Mouse (Mus musculus): ENCODE measurements around the gene Taok1. TPM values are rescaled to one million over a fixed set of nuclear protein-coding genes. Genes with fewer than 3 reads are reported as not detected.

The Taok1 gene
- polyA plus RNA-seq, 1 experiment from 2014 or later: 20.3 TPM

DNA sequence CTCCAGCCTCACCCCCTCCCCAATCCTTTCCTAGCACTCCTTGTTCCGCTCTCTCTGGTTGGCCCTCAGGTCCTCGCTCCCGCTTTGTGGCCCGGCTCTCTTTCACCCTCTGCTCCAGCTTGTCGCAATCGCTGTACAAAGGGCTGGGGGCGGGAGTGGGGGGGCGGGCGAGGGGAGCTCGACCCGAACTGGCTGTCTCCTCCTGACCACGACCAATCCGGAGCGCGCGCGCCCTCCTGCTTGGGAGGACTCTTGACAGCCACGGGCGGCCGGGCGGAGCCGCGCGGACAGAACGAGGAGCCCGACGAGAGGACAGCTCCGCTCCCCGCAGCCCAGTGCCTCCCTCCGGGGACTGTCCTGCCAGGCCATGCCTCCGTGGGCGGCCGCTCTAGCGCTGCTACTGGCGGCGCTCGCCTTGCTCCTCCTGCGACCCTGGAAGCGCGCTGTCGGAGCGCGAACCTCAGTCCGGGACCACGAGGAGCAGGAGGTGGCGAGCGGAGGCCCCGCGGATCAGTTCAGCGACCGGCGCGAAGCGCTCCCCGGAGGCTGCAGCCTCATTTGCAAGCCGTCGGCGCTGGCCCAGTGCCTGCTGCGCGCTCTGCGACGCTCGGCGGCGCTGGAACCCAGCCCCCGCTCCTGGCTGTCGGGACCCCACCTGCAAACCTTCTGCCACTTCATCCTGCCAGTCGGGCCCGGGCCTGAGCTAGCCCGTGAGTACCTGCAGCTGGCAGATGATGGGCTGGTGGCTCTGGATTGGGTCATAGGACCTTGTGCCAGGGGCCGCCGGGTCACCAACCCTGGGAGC, 92.6 kb downstream of the Taok1 start, which contains the start of gene Abhd15:
Abhd15 (plus strand) TSS at position 290 of the 805 bp plus-strand sequence.
- H3K27ac ChIP-seq (replicated peaks): no peak within 1 kb of the TSS
- no peaks in the 10 kb centered on the region for H3K36me3 ChIP-seq
- H3K4me1 ChIP-seq (replicated peaks): peaks cover 37% of the 10 kb centered on the region
- peak within 1 kb of the TSS; percentile 52 for H3K4me3 ChIP-seq
- H3K9me3 ChIP-seq: no peaks in the 10 kb centered on the region
- peak; percentile 63 for ATAC-seq (ENCODE audit: low FRiP score, low read depth)
- peak within 1 kb of the TSS; percentile 39 for H3K9ac ChIP-seq
- 1% methylated on average over 62 of the region's 72 CpGs for WGBS
- peak within 1 kb of the TSS; percentile 96 for H3K4me2 ChIP-seq
- H3K27me3 ChIP-seq: peaks cover 15% of the 10 kb centered on the region; the same call in 1 of the 2 replicates

- peaks cover 15% of the 10 kb centered on the region; the same call in 1 of the 2 replicates for H3K27me3 ChIP-seq
- H3K4me1 ChIP-seq (replicated peaks): peaks cover 37% of the 10 kb centered on the region
- no peak for ATAC-seq (ENCODE audit: low FRiP score, low read depth)
- 9% methylated on average over 19 of the region's 19 CpGs for WGBS
- no peaks in the 10 kb centered on the region for H3K9me3 ChIP-seq
- peak overlapping the region; percentile 96 for H3K4me2 ChIP-seq
- H3K4me3 ChIP-seq: peak overlapping the region; percentile 52
- H3K36me3 ChIP-seq: no peaks in the 10 kb centered on the region
- H3K9ac ChIP-seq: 0 out of 2 replicates have a peak overlapping the region, but pooled peaks have one; percentile 39
- no peak overlapping the region for H3K27ac ChIP-seq (replicated peaks)
Measured at GRCm38 (mm10) chr11:77514281-77514831, 93.3 kb downstream of the Taok1 start.

DNA sequence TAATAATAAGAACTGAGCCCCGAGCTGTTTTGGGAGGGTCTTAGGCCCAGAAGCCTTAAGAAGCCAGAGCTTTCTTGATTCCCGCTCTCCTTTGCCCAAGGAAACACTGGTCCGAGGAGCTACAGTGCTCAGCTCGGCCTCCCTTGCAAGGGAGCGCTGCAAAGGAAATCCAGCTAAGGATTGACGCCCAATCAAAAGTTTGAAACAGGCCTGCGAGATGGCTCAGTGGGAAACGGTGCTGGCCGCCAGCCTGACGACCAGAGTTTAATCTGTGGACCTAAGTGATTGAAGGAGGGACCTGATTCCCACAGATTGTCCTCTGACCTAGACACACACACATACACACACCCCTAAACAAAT, 93.8 kb downstream of the Taok1 start:
- peaks cover 15% of the 10 kb centered on the region; the same call in 1 of the 2 replicates for H3K27me3 ChIP-seq
- peaks cover 37% of the 10 kb centered on the region for H3K4me1 ChIP-seq (replicated peaks)
- H3K4me2 ChIP-seq: peak overlapping the region; percentile 96
- H3K27ac ChIP-seq (replicated peaks): 0 out of 2 replicates have a peak overlapping the region, but pooled peaks have one; percentile 17
- H3K36me3 ChIP-seq: no peaks in the 10 kb centered on the region
- whole genome bisulfite sequencing: 8% methylated on average over 10 of the region's 10 CpGs
- 0 out of 2 replicates have a peak overlapping the region, but pooled peaks have one; percentile 17 for H3K9ac ChIP-seq
- H3K9me3 ChIP-seq: no peaks in the 10 kb centered on the region
- peak overlapping the region; percentile 76 for H3K4me3 ChIP-seq
- no peak for ATAC-seq (ENCODE audit: low FRiP score, low read depth)

DNA sequence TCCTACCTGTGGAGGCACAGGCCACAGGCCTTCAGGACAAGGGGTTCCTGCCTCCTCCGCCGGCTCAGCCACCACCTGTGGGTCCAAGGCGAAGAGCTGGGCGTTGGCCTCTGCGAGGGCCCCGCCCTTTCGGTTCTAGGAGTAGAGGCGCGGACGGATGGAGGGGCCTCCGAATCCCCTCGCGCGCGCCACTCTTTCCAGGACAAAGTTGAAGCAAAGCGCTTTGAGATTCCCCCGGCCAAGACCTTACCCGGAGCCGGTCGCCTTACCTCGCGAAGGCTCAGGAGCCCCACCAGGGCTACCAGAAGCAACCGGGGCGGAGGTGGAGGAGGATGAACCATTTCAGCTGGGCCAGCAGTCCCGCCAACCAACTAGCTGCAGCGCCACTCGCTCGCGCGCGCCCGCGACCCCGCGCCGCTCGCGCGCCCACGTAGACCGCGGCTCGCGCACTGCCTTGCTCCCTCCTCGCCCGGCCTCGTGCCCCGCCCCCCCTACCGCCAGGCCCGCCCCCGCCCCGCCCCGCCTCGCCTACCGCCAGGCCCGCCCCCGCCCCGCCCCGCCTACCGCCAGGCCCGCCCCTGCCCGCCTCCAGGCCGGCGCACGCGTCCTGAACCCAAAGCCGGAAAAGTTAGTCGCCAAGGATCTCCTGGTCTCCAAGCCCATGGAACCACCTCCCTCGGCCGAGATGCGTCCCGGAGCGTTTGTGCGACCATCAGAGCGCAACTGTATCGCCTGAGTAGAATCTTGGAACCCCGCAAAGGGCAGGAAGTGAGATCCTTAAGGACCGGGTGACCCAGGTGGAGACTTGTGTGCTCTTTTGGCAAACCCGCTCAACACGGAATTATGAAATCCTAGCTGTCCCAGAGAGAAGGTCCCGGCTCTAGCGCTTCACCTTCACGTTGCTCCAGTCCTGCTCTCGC, 94.5 kb downstream of the Taok1 start:
- Histone ChIP-seq H3K4me2 (peak overlapping the region; percentile 96), H3K9ac (peak overlapping the region; percentile 53), H3K4me1 (replicated peaks) (peaks cover 42% of the 10 kb centered on the region), H3K9me3 (no peaks in the 10 kb centered on the region), H3K36me3 (no peaks in the 10 kb centered on the region), H3K4me3 (peak overlapping the region; percentile 76), H3K27ac (replicated peaks) (0 out of 2 replicates have a peak overlapping the region, but pooled peaks have one; percentile 31), H3K27me3 (peaks cover 15% of the 10 kb centered on the region; the same call in 1 of the 2 replicates)
- peak; percentile 75 for ATAC-seq (ENCODE audit: low FRiP score, low read depth)
- WGBS: under 1% methylated on average over 70 of the region's 84 CpGs

GRCm38 (mm10) chr11:77511336-77511735, 96.3 kb downstream of the Taok1 start:
- 81% methylated on average over 5 of the region's 5 CpGs for WGBS
- H3K4me3 ChIP-seq: no peak overlapping the region
- no peaks in the 10 kb centered on the region for H3K9me3 ChIP-seq
- H3K9ac ChIP-seq: no peak overlapping the region
- H3K36me3 ChIP-seq: peaks cover 11% of the 10 kb centered on the region; the same call in 1 of the 2 replicates
- H3K4me2 ChIP-seq: no peak overlapping the region
- peaks cover 14% of the 10 kb centered on the region; the same call in 1 of the 2 replicates for H3K27me3 ChIP-seq
- no peak for ATAC-seq (ENCODE audit: low FRiP score, low read depth)
- H3K27ac ChIP-seq (replicated peaks): no peak overlapping the region
- H3K4me1 ChIP-seq (replicated peaks): peaks cover 45% of the 10 kb centered on the region

DNA sequence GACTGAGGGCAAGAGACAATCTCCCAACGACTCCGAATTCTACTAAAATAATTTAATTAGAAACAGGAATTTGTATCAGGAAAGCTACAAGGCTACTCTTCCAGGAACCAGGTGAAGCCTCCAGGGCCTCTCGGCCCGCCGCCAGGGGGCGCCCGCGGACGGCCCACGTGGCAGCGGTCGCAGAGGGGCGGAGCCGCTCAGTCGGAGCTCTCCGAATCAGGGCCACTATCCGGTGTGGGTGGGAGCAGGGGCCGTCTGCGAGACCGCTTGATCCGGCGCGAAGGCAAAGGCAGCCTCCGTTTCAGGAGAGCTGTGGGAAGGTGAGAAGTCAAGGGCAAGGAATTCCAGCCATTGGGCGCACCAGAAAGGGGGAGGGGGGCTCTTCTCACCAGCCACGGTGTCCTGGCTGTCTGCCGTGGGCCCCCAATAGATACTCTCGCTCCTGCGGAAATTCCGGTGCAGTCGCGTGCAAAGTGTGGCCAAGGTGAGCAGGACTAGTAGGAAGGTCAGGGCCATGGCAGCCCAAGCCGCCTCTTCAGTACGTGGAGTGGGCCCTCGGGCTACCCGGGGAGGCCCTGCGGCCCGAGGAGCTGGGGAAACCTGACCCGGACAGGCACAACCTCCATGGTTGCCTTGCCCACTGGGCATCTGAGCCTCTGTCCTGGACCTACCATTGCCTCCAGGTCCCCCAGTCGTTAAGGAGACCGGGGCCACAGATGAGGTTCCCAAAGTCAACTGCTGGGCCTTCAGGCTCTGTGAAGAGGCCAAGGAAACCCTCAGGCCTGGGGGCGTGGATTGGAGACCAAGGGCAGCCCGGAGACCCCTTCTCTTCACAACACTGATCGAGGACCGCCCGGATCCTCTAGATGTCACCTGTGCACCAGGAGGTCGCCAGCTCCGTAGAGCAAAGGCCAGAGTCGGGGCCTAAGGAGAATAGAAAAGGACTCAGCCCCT, 99.3 kb downstream of the Taok1 start:
- no peaks in the 10 kb centered on the region for H3K27me3 ChIP-seq
- H3K27ac ChIP-seq (replicated peaks): no peak overlapping the region
- peak overlapping the region; percentile 31 for H3K4me3 ChIP-seq
- peak overlapping the region; percentile 30 for H3K9ac ChIP-seq
- WGBS: 19% methylated on average over 49 of the region's 49 CpGs
- peaks cover 40% of the 10 kb centered on the region for H3K36me3 ChIP-seq
- H3K4me1 ChIP-seq (replicated peaks): peaks cover 16% of the 10 kb centered on the region
- peak; percentile 46 for ATAC-seq (ENCODE audit: low FRiP score, low read depth)
- no peaks in the 10 kb centered on the region for H3K9me3 ChIP-seq
- H3K4me2 ChIP-seq: peak overlapping the region; percentile 65

GRCm38 (mm10) chr11:77507426-77507825, 100.2 kb downstream of the Taok1 start:
- H3K36me3 ChIP-seq: peaks cover 47% of the 10 kb centered on the region
- H3K9me3 ChIP-seq: no peaks in the 10 kb centered on the region
- ATAC-seq (ENCODE audit: low FRiP score, low read depth): peak; percentile 32; the same call in 1 of the 2 replicates
- peaks cover 11% of the 10 kb centered on the region for H3K4me1 ChIP-seq (replicated peaks)
- 79% methylated on average over 4 of the region's 4 CpGs for WGBS
- H3K4me2 ChIP-seq: no peak overlapping the region
- no peak overlapping the region for H3K9ac ChIP-seq
- no peak overlapping the region for H3K4me3 ChIP-seq
- no peak overlapping the region for H3K27ac ChIP-seq (replicated peaks)
- no peaks in the 10 kb centered on the region for H3K27me3 ChIP-seq

GRCm38 (mm10) chr11:77506941-77507340, 100.7 kb downstream of the Taok1 start:
- ATAC-seq (ENCODE audit: low FRiP score, low read depth): 0 out of 2 replicates have a peak, but pooled peaks have one; percentile 7
- Histone ChIP-seq H3K9me3 (no peaks in the 10 kb centered on the region), H3K4me1 (replicated peaks) (peaks cover 7% of the 10 kb centered on the region), H3K4me2 (no peak overlapping the region), H3K4me3 (no peak overlapping the region), H3K9ac (no peak overlapping the region), H3K27me3 (no peaks in the 10 kb centered on the region), H3K36me3 (peaks cover 49% of the 10 kb centered on the region), H3K27ac (replicated peaks) (no peak overlapping the region)
- WGBS: 85% methylated on average over 6 of the region's 6 CpGs

DNA sequence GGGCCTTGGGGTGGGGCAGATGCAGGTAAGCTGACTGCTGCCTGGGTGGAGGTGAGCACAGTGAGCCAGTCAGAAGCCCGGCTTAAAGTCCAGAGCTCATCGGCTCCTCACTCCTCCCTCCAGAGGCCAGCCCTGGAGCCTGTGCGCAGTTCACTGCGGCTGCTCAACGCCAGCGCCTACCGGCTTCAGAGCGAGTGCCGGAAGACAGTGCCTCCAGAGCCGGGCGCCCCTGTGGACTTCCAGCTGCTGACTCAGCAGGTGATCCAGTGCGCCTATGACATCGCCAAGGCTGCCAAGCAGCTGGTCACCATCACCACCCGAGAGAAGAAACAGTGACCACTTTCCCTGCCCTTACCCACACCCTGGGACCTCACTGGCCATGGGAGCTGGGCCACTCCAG, 101.3 kb downstream of the Taok1 start:
- Histone ChIP-seq H3K4me3 (no peak overlapping the region), H3K27me3 (no peaks in the 10 kb centered on the region), H3K36me3 (peaks cover 53% of the 10 kb centered on the region), H3K9me3 (no peaks in the 10 kb centered on the region), H3K4me2 (no peak overlapping the region), H3K27ac (replicated peaks) (no peak overlapping the region), H3K4me1 (replicated peaks) (peaks cover 9% of the 10 kb centered on the region), H3K9ac (no peak overlapping the region)
- no peak for ATAC-seq (ENCODE audit: low FRiP score, low read depth)
- 82% methylated on average over 14 of the region's 14 CpGs for WGBS

GRCm38 (mm10) chr11:77505291-77505980, 102.2 kb downstream of the Taok1 start:
- no peak overlapping the region for H3K4me3 ChIP-seq
- peaks cover 17% of the 10 kb centered on the region for H3K4me1 ChIP-seq (replicated peaks)
- no peak overlapping the region for H3K4me2 ChIP-seq
- no peak overlapping the region for H3K9ac ChIP-seq
- no peaks in the 10 kb centered on the region for H3K27me3 ChIP-seq
- peaks cover 56% of the 10 kb centered on the region for H3K36me3 ChIP-seq
- H3K27ac ChIP-seq (replicated peaks): no peak overlapping the region
- WGBS: 91% methylated on average over 22 of the region's 22 CpGs
- no peaks in the 10 kb centered on the region for H3K9me3 ChIP-seq
- no peak for ATAC-seq (ENCODE audit: low FRiP score, low read depth)

All from hindbrain, embryonic 15.5 days (tissue).